Mouse (Mus musculus) heart, embryonic 16.5 days (tissue): Measurements from ENCODE around the gene Tmprss6. TPM values are rescaled to one million over a fixed set of nuclear protein-coding genes. Genes with fewer than 3 reads are reported as not detected.
A peak's percentile ranks its signal among the peaks of the same experiment; 100 is the strongest.

Source experiments
- ATAC-seq: fragments of 200-750 bp; cut with Nextera tagmentation; replicated peaks from 2 replicates; pipeline ENCODE4 v1.8.0; 2017; ENCODE audit warnings: moderate number of reproducible peaks; ENCODE audit not compliant: insufficient read depth, low FRiP score; ENCODE audit errors: extremely low read depth
- H3K27ac ChIP-seq: fragments of 300-500 bp; sonication (generic); 2 replicates; pipeline ENCODE4 v1.5.1; 2014; ENCODE audit warnings: mild to moderate bottlenecking, low read length, control low read depth, moderate library complexity
- H3K27me3 ChIP-seq: fragments of 300-500 bp; sonication (generic); 2 replicates; pipeline ENCODE4 v1.6.1; 2014; ENCODE audit warnings: low read length, mixed read lengths; ENCODE audit not compliant: control insufficient read depth, insufficient read depth
- H3K36me3 ChIP-seq: fragments of 300-500 bp; sonication (generic); 2 replicates; pipeline ENCODE4 v1.6.1; 2014; ENCODE audit not compliant: control insufficient read depth, insufficient read depth
- H3K4me1 ChIP-seq: fragments of 300-500 bp; sonication (generic); 2 replicates; pipeline ENCODE4 v1.6.1; 2014; ENCODE audit warnings: low read length, mixed read lengths; ENCODE audit not compliant: control insufficient read depth, insufficient read depth
- H3K4me2 ChIP-seq: fragments of 300-500 bp; sonication (generic); 2 replicates; pipeline ENCODE4 v1.6.1; 2014; ENCODE audit warnings: low read depth, mild to moderate bottlenecking, control low read depth, low read length
- H3K4me3 ChIP-seq: fragments of 300-500 bp; sonication (generic); 2 replicates; pipeline ENCODE4 v1.5.1; 2014; ENCODE audit warnings: mild to moderate bottlenecking, control low read depth, low read length
- H3K9ac ChIP-seq: fragments of 300-500 bp; sonication (generic); 2 replicates; pipeline ENCODE4 v1.6.1; 2014; ENCODE audit warnings: low read length, control low read depth
- H3K9me3 ChIP-seq: fragments of 300-500 bp; sonication (generic); replicated peaks from 2 replicates; pipeline ENCODE4 v1.6.1; 2016; ENCODE audit warnings: low read length; ENCODE audit not compliant: control insufficient read depth
- WGBS: fragments of 180-500 bp; shearing (Covaris S2); extraction: QIAGEN DNeasy Blood & Tissue Kit; methylation state at CpG from one replicate; pipeline ENCODE4 v1.1.7; 2014; 5-methylcytosine and 5-hydroxymethylcytosine counted together
- polyA plus RNA-seq: library from polyadenylated mRNA; unstranded; fragments of >200 nt; fragmentation: Nextera tagmentation; extraction: Ambion mirVana; gene quantifications from 2 replicates; pipeline ENCODE4 v1.2.1, GENCODE M21; 2015

The Tmprss6 gene
- polyA plus RNA-seq, 1 experiment from 2014 or later = 0.38 TPM

GRCm38 (mm10) chr15:78424507-78424906 is 43.9 kb downstream of the Tmprss6 start:
- Histone ChIP-seq H3K36me3 (no peaks in the 10 kb centered on the region), H3K9me3 (no peaks in the 10 kb centered on the region), H3K4me2 (no peak overlapping the region), H3K4me1 (peaks cover 4% of the 10 kb centered on the region), H3K9ac (no peak overlapping the region), H3K27me3 (peaks cover 8% of the 10 kb centered on the region), H3K4me3 (no peak overlapping the region), H3K27ac (no peak overlapping the region)
- ATAC-seq = no peak
- WGBS = 10% methylated on average over 11 of the region's 11 CpGs

- H3K4me3 ChIP-seq = no peak overlapping the region
- no peaks in the 10 kb centered on the region for H3K9me3 ChIP-seq
- peaks cover 8% of the 10 kb centered on the region for H3K27me3 ChIP-seq
- WGBS = 13% methylated on average over 16 of the region's 16 CpGs
- H3K4me1 ChIP-seq = no peaks in the 10 kb centered on the region; the same call in 1 of the 2 replicates
- no peak overlapping the region for H3K9ac ChIP-seq
- no peak overlapping the region for H3K27ac ChIP-seq
- ATAC-seq = no peak
- H3K4me2 ChIP-seq = peak overlapping the region; percentile 30; the same call in 1 of the 2 replicates
- no peaks in the 10 kb centered on the region for H3K36me3 ChIP-seq
Measured at GRCm38 (mm10) chr15:78422046-78422956, 46.1 kb downstream of the Tmprss6 start.

GRCm38 (mm10) chr15:78420395-78420794 is 48.0 kb downstream of the Tmprss6 start:
- Histone ChIP-seq H3K4me2 (no peak overlapping the region), H3K36me3 (no peaks in the 10 kb centered on the region), H3K4me3 (no peak overlapping the region), H3K4me1 (no peaks in the 10 kb centered on the region; the same call in 1 of the 2 replicates), H3K27me3 (peaks cover 8% of the 10 kb centered on the region), H3K9ac (no peak overlapping the region), H3K9me3 (no peaks in the 10 kb centered on the region), H3K27ac (no peak overlapping the region)
- 74% methylated on average over 13 of the region's 13 CpGs for WGBS
- ATAC-seq = no peak

GRCm38 (mm10) chr15:78416937-78417336 is 51.5 kb downstream of the Tmprss6 start:
- H3K9me3 ChIP-seq = no peaks in the 10 kb centered on the region
- H3K27me3 ChIP-seq = peaks cover 8% of the 10 kb centered on the region
- 26% methylated on average over 4 of the region's 4 CpGs for WGBS
- H3K4me2 ChIP-seq = no peak overlapping the region
- H3K36me3 ChIP-seq = no peaks in the 10 kb centered on the region
- no peak for ATAC-seq
- no peak overlapping the region for H3K27ac ChIP-seq
- H3K4me1 ChIP-seq = peaks cover 6% of the 10 kb centered on the region
- no peak overlapping the region for H3K9ac ChIP-seq
- H3K4me3 ChIP-seq = no peak overlapping the region

GRCm38 (mm10) chr15:78414157-78414556 is 54.3 kb downstream of the Tmprss6 start:
- H3K9me3 ChIP-seq = no peaks in the 10 kb centered on the region
- peaks cover 20% of the 10 kb centered on the region for H3K27me3 ChIP-seq
- no peaks in the 10 kb centered on the region for H3K36me3 ChIP-seq
- no peak overlapping the region for H3K27ac ChIP-seq
- no peak for ATAC-seq
- H3K4me1 ChIP-seq = peaks cover 13% of the 10 kb centered on the region
- H3K4me3 ChIP-seq = no peak overlapping the region
- no peak overlapping the region for H3K9ac ChIP-seq
- WGBS = 92% methylated on average over 8 of the region's 8 CpGs
- H3K4me2 ChIP-seq = no peak overlapping the region

GRCm38 (mm10) chr15:78413719-78414117 is 54.7 kb downstream of the Tmprss6 start:
- Histone ChIP-seq H3K36me3 (no peaks in the 10 kb centered on the region), H3K4me1 (peaks cover 13% of the 10 kb centered on the region), H3K27ac (no peak overlapping the region), H3K9me3 (no peaks in the 10 kb centered on the region), H3K27me3 (peaks cover 24% of the 10 kb centered on the region), H3K9ac (no peak overlapping the region), H3K4me3 (no peak overlapping the region), H3K4me2 (no peak overlapping the region)
- no peak for ATAC-seq
- 55% methylated on average over 1 of the region's 1 CpGs for WGBS

GRCm38 (mm10) chr15:78413083-78413718 is 55.2 kb downstream of the Tmprss6 start:
- Histone ChIP-seq H3K4me2 (no peak overlapping the region), H3K27ac (no peak overlapping the region), H3K4me3 (no peak overlapping the region), H3K36me3 (no peaks in the 10 kb centered on the region), H3K4me1 (peaks cover 13% of the 10 kb centered on the region), H3K27me3 (peaks cover 26% of the 10 kb centered on the region), H3K9ac (no peak overlapping the region), H3K9me3 (no peaks in the 10 kb centered on the region)
- ATAC-seq = no peak
- 81% methylated on average over 14 of the region's 14 CpGs for WGBS

GRCm38 (mm10) chr15:78409570-78410052 is 58.8 kb downstream of the Tmprss6 start:
- H3K4me3 ChIP-seq = peak overlapping the region; percentile 32
- no peak overlapping the region for H3K27ac ChIP-seq
- peaks cover 26% of the 10 kb centered on the region for H3K27me3 ChIP-seq
- H3K36me3 ChIP-seq = no peaks in the 10 kb centered on the region
- ATAC-seq = no peak
- peak overlapping the region; percentile 37; the same call in 1 of the 2 replicates for H3K9ac ChIP-seq
- no peaks in the 10 kb centered on the region for H3K9me3 ChIP-seq
- peak overlapping the region; percentile 53 for H3K4me2 ChIP-seq
- WGBS = 29% methylated on average over 12 of the region's 12 CpGs
- H3K4me1 ChIP-seq = peaks cover 22% of the 10 kb centered on the region
